Mouse (Mus musculus): ENCODE measurements at regions not wholly inside any gene's neighbourhood (a gene's known extent, or its start where the extent isn't known, plus 50 kb on each side); places are given as distances from the start of the nearest gene placed in this dataset.
A peak's percentile ranks its signal among the peaks of the same experiment; 100 is the strongest.

- no peak for DNase-seq
Measured at GRCm38 (mm10) chr4:131161501-131161900, 217.3 kb downstream of the Matn1 start.

DNA sequence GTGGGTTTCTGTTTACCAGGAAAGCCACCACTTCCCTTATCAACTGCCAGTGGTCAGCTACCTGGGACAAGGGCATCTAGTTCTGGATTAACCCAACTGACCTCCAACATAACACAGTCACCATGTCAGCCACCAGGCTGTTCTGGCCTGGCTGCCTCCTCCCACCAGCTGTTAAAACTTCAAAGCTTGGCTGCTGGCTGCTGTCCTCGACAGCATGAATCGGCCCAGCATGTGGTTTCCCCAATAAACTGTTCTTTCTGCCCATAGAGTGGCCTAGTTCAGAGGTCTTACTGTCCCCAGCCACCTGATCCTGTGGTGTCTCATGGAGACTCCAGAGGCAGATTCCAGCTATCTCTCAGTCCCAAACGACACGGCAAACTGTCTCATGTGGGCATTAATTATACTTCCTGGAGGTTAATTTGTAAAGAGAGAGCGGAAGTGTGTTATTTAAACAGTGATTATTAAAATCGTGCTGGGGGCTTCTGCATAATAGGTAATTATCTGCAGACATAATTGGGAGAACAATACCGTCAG lies 219.7 kb downstream of the Matn1 start:
- no peak for DNase-seq

- DNase-seq, result no peak
Measured at GRCm38 (mm10) chr4:131166574-131167270, 222.5 kb downstream of the Matn1 start.

DNA sequence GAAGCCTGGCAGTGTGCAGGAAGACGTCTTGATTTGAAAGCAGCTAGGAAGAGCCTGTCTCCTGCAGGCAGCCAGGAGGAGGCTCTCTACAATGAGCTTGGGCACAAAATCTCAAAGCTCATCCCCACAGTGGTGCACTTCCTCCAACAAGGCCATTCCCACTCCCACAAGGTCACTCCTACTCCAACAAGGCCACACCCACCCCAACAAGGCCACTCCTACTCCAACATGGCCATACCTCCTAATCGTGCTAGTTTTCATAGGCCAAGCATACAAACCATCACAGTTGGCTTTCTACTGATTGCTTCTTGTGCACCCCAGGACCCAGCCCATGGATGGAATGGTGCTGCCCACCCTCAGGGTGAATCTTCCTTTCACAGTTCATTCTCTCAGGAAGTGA lies 223.7 kb downstream of the Matn1 start:
- DNase-seq, result no peak

DNA sequence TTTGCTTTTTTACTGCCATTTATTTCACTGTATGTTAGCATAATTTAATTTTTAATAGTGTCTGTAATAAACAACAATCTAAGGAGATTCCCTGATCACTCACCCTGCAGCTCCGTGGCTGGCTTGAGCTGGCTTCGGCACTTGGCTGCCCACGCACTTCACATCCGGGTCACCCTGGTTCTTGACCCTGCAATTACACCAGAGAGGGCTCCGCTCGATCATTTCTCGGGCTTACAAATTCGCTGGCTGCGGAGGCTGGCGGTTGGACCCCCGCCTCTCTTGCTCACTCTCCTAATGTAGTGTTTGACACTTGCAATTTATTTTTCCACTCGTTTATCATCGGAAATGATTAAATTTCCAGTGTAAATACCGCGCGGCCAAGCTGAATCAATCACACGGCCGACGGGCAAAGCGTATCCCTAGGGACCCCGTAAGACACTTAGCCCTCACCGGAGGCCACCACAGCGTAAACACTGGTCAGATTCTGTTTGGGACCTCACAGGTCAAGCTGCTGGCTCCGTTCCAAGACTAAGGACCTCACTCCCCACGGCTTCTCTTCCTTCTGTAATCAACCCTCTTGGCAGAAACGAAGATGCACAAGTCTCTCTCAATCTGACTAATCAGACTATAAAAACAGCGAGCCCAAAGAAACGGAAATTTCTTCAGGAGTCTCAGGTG lies 229.7 kb downstream of the Matn1 start:
- DNase-seq, result peak in 1 of 2 experiments; percentile 12

GRCm38 (mm10) chr4:131176701-131177100 lies 232.5 kb downstream of the Matn1 start:
- no peak for DNase-seq

- no peak for DNase-seq
Measured at GRCm38 (mm10) chr4:131177889-131178288, 233.7 kb downstream of the Matn1 start.

- peak in 1 of 2 experiments; percentile 19 for DNase-seq
Measured at GRCm38 (mm10) chr4:131178642-131179041, 234.5 kb downstream of the Matn1 start.

GRCm38 (mm10) chr4:131188066-131188465 lies 243.9 kb downstream of the Matn1 start:
- no peak for DNase-seq

GRCm38 (mm10) chr4:131191106-131191880 lies 247.1 kb downstream of the Matn1 start:
- DNase-seq, result no peak

DNA sequence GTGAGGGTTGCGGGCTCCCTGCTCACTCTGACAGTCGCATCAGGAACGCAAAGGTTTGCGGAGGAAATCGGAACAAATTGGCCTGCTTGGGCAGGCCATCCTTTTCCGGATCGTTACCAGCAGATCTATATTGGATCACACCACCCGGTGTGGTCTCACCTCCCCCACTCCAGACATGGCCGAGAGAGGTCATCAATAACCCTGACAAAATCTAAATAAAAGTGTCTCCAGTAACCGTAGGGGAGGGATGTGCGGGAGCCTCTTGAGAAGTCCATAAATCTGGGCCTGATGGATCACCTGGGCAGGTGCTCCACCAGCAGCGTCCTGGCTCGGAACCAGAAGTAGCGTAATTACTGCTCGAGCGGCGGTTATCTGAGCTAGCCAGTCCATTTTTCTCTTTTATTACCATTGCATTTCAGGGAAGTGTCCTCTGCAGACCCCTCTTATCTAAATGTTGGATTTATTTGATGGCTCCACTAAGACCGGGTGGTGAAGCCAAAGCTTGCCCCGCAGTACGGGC lies 249.8 kb downstream of the Matn1 start:
- DNase-seq, result no peak

DNA sequence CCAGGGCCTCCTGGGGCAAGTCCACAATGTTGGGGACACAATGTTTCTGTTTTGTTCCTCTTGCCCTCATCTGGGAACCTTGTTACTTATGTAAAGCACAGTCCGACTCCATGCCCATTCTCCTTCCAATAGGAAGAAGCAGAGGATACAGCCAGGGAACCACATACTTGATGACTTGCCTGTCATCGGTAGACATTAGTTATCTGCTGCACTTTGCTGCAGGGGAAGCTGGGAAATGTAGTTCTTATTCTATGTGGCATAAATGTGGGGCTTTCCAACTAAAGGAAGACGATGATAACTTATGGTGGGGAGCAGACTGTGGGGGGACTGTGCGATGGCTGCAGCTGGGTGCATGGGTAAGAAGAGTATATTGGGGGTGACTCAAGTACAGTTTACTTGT lies 252.0 kb downstream of the Matn1 start:
- no peak for DNase-seq

DNA sequence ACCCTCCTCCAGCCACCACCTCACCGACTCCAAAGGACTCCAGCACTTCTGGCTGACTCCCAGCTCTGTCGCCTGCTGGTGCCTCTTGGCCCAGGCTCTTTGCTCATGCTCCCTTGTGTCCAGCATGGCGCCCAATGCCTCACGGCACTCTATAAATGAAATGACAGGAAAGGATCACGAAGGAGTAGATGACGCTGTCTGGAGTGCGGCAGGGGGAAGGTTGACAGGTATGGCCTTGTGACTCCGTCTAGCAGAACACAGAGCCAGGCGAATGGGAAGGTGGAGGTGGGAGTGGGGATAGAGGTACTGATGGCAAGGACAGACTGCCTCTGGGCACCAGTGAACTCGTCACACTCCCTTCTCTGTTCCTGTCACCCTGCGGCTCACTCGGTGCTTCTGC lies 259.5 kb downstream of the Matn1 start:
- DNase-seq, result no peak

DNA sequence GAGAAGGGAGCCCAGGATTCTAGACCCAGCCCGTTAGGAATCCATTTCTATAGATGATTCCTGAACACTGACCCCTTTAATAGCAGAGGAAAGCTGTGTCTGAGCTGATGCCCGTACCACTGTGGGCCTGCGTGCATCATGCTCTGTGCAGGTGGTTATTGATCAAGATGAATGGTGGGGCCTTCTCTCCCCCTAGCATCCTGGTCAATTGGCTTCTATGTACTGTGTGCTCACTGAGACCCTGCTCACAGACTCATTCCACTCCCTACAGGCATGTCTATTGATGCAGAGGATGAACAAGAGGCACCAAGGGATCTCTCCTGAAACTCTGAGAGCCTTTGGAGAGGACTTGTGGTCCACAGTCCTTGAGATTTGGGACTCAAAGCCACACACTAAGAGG lies 260.5 kb downstream of the Matn1 start:
- no peak for DNase-seq

DNA sequence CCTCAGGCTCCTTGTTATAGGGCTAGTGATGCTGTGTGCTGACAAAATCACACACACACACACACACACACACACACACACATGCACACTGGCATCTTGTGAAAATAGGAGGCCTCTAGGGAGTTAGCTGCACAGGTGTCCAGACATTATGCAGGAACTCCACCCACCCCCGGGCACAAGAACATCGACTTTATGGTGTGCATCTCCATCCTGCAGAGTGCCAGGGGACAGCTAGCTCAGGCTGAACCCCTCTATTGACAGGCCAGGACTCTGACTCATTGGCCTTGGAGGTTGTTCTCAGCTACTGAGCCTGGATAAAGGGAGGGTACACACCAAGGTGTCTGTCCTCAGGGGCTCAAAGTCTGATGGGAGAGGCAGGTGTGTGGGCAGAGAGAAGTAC lies 260.9 kb downstream of the Matn1 start:
- no peak for DNase-seq

GRCm38 (mm10) chr4:131205685-131206084 lies 261.5 kb downstream of the Matn1 start:
- no peak for DNase-seq

DNA sequence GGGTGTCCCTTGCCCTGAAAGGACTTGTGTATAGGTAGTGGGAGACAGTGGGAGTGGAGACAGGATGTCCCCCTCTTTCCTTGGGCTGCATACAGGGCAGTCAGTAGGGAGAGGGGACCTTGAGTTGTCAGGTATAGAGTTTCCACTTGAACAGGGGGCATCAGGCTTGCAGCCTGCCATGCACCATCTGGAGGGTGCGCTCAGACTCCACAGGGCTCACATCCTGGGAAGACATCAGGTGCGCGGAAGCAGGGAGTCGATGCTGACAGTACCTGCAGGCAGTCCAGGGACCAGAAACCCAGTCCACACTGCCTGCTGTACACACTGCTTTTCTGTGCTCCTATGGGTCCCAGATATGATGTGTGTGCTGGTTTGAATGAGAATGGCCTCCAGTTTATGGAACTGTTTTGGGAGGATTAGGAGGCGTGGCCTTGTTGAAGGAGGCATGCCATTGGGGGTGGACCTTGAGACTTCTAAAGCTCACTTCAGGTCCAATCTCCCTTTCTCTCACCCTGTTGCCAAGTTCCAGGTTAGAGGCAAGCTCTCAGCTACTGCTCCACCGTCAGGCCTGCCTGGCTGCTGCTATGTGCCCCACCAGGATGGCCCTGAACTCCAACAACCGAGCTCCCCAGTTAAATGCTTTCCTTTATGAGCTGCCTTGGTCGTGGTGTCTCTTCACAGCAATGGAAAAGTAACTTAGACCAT lies 262.1 kb downstream of the Matn1 start:
- peak in 1 of 2 experiments; percentile 20 for DNase-seq

GRCm38 (mm10) chr4:131206886-131207200 lies 262.7 kb downstream of the Matn1 start:
- peak in 1 of 2 experiments; percentile 12 for DNase-seq

DNA sequence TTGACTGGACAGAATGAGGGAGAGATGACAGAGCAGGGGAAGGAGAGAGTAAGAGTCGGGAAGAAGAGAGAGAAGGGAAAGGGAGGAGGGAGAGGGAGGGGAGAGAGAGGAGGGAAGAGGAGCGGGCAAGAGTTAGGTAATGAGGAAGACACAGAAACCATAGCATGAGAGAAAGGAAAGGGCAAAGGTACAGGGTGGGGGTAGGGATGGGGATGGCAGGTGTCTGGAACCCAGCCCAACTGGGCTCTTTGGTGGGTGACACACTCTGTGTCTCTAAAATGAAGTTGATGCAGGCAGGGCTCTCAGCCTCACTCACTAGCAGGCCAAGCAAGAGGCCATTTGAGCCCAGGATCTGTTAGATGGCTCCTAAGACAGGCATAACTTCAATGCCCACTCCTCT lies 263.1 kb downstream of the Matn1 start:
- DNase-seq, result no peak

- DNase-seq, result no peak
Measured at GRCm38 (mm10) chr4:131208166-131208565, 264.0 kb downstream of the Matn1 start.

- DNase-seq, result no peak
Measured at GRCm38 (mm10) chr4:131208637-131209036, 264.5 kb downstream of the Matn1 start.

- no peak for DNase-seq
Measured at GRCm38 (mm10) chr4:131212711-131213110, 268.5 kb downstream of the Matn1 start.

DNA sequence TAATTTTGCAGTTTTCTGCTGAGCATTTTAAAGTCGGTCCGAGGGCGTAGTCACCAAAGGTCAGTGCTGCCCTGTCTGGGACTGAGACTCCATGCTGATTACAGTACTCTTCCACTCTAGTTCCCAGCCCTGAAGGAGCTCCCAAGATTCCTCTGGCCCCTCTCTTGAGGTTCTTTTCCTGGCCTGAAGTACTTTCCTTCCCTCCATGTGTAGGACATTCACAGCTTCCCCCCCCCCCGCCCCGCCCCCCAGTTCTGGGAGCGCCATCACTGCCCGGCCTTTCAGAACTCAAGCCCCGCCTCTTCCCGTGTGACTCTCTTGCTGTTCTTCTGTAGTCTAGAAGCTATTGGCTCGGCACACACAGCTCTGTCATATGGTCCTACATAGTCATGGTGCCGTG lies 271.5 kb downstream of the Matn1 start:
- no peak for DNase-seq
